ENCODE assay signal across 27 mouse cellular contexts in the genomic region with DNA sequence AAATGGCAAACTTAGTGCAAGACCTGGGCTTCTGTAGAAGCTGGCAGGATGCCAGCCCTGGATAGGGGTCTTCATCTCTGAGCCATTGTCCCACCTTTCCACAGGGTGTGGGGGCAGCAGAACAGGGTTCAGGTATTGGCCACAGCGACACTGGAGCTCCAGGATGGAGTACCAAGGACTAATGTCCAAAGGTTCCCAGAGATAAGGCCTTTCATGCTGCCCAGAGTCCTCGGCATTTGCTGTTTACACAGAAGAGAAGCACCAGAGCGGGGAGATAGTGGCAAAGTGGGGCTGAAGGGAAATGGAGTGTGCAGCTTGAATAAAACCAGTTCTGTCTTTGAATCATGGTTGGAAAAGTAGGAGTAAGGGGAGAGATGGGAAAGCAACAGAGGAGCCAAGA. TPM values are rescaled to one million over a fixed set of nuclear protein-coding genes. Genes with fewer than 3 reads are reported as not detected.
"Had no signal": no experiment of that assay in that cellular context is flagged by ENCODE, and none has a peak within 500 bp of the region (broad histone marks: within the 10 kb centered on the region; RNA-seq: fewer than 3 reads in every experiment).

No protein-coding gene starts in this region.

- H3K4me1 ChIP-seq: limb, embryonic 12.5 days; limb, embryonic 15.5 days; lung, embryonic 15.5 days; midbrain, embryonic 15.5 days; neural tube, embryonic 12.5 days; neural tube, embryonic 15.5 days; stomach, embryonic 15.5 days had no signal

- H3K27ac ChIP-seq: limb, embryonic 12.5 days; limb, embryonic 15.5 days; liver, embryonic 14.5 days; lung, embryonic 15.5 days; midbrain, embryonic 15.5 days; neural tube, embryonic 12.5 days; neural tube, embryonic 15.5 days; stomach, embryonic 15.5 days had no signal

- DNase-seq: kidney, adult 9 months; kidney, postnatal 14 days; kidney, postnatal 4 days; left cerebral cortex, postnatal 4 days; lung, adult 18-20 months; lung, postnatal 10 days; lung, postnatal 36 days; right cerebral cortex, adult 18-20 months; right cerebral cortex, postnatal 14 days; right cerebral cortex, postnatal 4 days; spleen, adult 18-20 months; thymus, postnatal 36 days had no signal

- H3K36me3 ChIP-seq: limb, embryonic 12.5 days; limb, embryonic 15.5 days; lung, embryonic 15.5 days; midbrain, embryonic 15.5 days; neural tube, embryonic 12.5 days; neural tube, embryonic 15.5 days; stomach, embryonic 15.5 days had no signal

- H3K4me3 ChIP-seq: limb, embryonic 12.5 days; limb, embryonic 15.5 days; lung, embryonic 15.5 days; midbrain, embryonic 15.5 days; neural tube, embryonic 12.5 days; neural tube, embryonic 15.5 days; stomach, embryonic 15.5 days had no signal

- H3K27me3 ChIP-seq: limb, embryonic 12.5 days; limb, embryonic 15.5 days; lung, embryonic 15.5 days; midbrain, embryonic 15.5 days; neural tube, embryonic 12.5 days; neural tube, embryonic 15.5 days; stomach, embryonic 15.5 days had no signal

RNA-seq across cellular contexts. Expression of gene Slc6a19, which starts 8.1 kb away (rescaled TPM):
- total RNA-seq: left cerebral cortex, postnatal 4 days had no signal
- polyA plus RNA-seq: limb, embryonic 12.5 days; lung, embryonic 15.5 days had no signal

RNA-seq across cellular contexts. Expression of gene Slc6a18, which starts 18.7 kb away (rescaled TPM):
- total RNA-seq: layer of hippocampus, adult 18-20 months; layer of hippocampus, postnatal 14 days; left cerebral cortex, adult 8-10 months; left cerebral cortex, postnatal 14 days; left cerebral cortex, postnatal 4 days; megakaryocyte-erythroid progenitor cell, adult 5-6 weeks had no signal
- polyA plus RNA-seq: intestine, embryonic 14.5 days; limb, embryonic 12.5 days; liver, embryonic 14.5 days; lung, embryonic 15.5 days; midbrain, embryonic 11.5 days; midbrain, embryonic 15.5 days; neural tube, embryonic 12.5 days; neural tube, embryonic 15.5 days; stomach, embryonic 15.5 days had no signal
